Mouse (Mus musculus): Measurements from ENCODE around the gene Tex44.
A peak's percentile ranks its signal among the peaks of the same experiment; 100 is the strongest.

The Tex44 gene

DNA sequence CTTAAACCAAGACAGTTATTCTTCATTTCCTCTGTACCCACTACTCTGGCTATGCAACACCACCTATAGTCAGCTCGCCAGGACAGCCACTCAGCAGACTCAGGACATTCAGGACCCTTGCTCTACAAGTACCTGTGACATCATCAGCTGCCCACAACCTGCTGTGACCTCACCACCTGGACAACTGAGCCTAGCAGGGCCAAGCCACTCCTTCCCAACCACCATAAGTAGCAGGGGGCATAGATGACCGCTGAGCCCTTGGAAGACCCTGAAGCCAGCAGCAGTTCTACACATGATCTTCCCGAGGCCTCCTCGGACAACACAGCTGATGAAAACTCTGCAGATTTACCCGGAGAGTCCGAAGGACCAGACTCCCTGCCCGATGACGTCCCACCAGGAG lies at the start of gene Tex44, which contains the start of gene Nmur1:
Tex44 (plus strand) TSS at position 202 of the 400 bp plus-strand sequence.
Nmur1 (minus strand) TSS at position 101 of the 400 bp plus-strand sequence.
- DNase-seq (ENCODE audit: low spot score) = no peak

GRCm38 (mm10) chr1:86376354-86376753 lies 49.8 kb upstream of the Tex44 start:
- DNase-seq (ENCODE audit: low spot score) = no peak

DNA sequence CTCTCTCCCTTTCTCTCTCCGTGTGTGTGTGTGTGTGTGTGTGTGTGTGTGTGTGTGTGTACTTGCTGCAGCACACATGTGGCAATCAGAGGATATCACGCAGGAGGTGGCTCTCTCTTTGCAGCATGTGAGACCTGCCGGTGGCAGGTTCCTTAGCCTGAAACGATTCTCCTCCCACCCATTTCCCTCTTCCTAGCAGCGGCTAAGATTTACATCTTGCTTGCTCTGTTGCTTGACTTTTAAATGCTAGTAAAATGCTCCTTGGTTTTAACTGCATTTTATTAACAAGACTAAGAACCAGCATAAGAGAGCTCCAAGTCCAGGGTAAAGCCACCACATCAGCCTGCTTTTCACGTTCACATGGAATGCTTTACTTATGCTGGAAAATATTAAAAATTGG lies 47.5 kb upstream of the Tex44 start:
- no peak for DNase-seq (ENCODE audit: low spot score)

GRCm38 (mm10) chr1:86379161-86379569 lies 47.0 kb upstream of the Tex44 start:
- DNase-seq (ENCODE audit: low spot score) = no peak

- DNase-seq (ENCODE audit: low spot score) = peak; percentile 55
Measured at GRCm38 (mm10) chr1:86381027-86381426, 45.1 kb upstream of the Tex44 start.

- peak; percentile 63 for DNase-seq (ENCODE audit: low spot score)
Measured at GRCm38 (mm10) chr1:86389230-86389629, 36.9 kb upstream of the Tex44 start.

- no peak for DNase-seq (ENCODE audit: low spot score)
Measured at GRCm38 (mm10) chr1:86391425-86391824, 34.7 kb upstream of the Tex44 start.

- no peak for DNase-seq (ENCODE audit: low spot score)
Measured at GRCm38 (mm10) chr1:86393219-86393618, 32.9 kb upstream of the Tex44 start.

GRCm38 (mm10) chr1:86394246-86394645 lies 31.9 kb upstream of the Tex44 start:
- DNase-seq (ENCODE audit: low spot score) = peak; percentile 17

- no peak for DNase-seq (ENCODE audit: low spot score)
Measured at GRCm38 (mm10) chr1:86395897-86396296, 30.2 kb upstream of the Tex44 start.

- no peak for DNase-seq (ENCODE audit: low spot score)
Measured at GRCm38 (mm10) chr1:86397621-86398020, 28.5 kb upstream of the Tex44 start.

DNA sequence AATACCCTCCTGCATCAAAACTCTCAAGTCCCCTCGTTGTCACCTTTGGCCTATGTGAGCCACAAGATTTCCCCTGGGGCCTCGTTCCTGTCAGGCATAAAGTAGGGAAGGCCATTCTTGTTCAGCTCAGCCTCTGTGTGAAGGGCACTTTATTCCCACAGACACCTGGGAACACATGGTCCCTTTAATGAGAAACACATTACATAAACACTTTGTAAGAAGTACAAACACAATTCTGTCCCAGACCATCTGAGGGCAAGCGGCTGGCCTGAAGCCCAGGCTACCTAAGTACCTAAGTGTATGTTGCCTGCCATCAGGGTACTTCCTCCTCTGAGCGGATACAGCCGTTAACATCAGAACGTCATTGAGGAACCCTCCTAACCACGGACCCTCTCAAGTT lies 27.9 kb upstream of the Tex44 start:
- DNase-seq (ENCODE audit: low spot score) = no peak

DNA sequence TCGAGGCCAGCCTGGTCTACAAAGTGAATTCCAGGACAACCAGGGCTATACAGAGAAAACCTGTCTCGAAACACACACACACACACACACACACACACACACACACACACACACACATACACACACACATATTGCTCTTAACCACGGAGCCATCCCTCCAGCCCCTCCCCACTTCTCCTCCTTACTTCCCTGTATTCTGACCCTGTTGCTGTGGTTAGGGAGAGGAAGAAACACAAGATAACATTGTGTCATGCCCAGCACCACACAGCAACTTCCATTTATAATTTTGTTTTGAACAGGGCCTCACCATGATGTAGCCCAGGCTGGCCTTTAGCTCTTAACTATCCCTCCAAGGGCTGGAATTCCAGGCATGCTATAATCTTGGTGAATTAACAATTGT lies 26.8 kb upstream of the Tex44 start:
- DNase-seq (ENCODE audit: low spot score) = no peak

DNA sequence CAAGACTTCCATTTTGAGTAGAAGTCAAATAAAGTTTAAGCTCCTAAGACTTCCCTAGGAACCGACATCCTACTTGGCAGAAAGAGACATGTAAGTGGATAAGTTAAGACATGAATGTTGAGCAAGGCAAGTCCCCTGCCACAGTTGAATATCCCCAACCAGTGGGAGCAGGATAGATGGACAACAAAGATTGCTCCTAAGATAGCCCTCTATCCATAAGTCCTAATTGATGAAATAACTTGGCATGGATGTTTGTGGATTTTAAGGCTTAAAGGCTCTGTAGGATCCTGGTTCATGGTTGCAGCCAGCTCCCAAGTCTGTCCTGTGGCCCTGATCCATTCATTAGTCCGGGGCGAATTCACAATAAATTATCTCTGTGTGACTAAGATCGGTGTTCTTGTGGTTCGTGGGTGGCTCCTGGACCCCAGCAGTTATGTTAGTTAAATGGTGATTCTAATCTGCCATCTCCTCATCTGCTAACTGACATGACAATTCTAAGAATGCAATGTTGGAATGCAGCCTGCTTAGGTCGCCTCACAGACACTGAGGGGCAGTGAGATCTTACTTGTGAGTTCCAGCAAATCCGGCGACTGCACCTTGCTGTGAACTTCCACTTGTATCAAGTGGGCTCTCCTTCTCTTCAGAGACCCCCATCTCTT lies 25.9 kb upstream of the Tex44 start:
- DNase-seq (ENCODE audit: low spot score) = no peak

GRCm38 (mm10) chr1:86404834-86405233 lies 21.3 kb upstream of the Tex44 start:
- DNase-seq (ENCODE audit: low spot score) = peak; percentile 54

DNA sequence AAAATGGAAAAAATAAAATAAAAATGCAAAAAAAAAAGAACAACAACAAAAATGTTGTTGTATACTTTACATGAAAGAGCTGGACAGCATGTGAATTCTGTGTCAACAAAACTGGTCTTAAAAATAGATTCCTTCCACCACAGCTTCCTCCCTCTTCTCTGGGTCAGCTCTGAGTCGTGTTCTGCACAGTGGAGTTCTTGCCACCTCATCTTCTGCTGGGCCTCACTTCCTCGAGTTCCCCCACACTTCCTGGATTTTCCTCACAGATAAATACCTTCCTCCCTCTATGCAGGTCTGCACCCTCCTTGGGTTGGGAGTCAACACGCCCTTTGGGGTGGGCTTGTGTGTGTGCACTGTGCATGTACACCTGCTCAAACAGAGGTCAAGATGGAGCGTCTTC lies 19.8 kb upstream of the Tex44 start:
- no peak for DNase-seq (ENCODE audit: low spot score)

DNA sequence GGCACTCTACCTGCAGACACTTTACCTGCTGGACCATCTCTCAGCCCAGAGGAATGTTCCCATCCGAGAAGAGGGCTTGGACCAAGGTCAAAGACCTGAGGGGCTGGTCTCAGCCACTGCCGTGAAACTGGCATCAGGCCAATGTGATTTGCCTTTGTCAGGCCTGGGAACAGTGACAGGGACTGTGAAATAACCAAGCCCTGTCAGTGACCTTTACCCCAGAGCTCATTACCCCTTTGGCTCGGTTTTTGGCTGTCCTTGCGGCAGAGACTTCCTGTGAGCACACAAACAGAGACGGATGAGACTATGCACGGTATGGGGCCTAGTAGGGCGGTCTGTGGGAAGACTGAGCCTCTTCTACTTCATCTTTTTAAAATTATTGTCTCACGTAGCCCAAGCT lies 19.2 kb upstream of the Tex44 start:
- peak; percentile 44 for DNase-seq (ENCODE audit: low spot score)

GRCm38 (mm10) chr1:86408515-86408914 lies 17.6 kb upstream of the Tex44 start:
- DNase-seq (ENCODE audit: low spot score) = no peak

DNA sequence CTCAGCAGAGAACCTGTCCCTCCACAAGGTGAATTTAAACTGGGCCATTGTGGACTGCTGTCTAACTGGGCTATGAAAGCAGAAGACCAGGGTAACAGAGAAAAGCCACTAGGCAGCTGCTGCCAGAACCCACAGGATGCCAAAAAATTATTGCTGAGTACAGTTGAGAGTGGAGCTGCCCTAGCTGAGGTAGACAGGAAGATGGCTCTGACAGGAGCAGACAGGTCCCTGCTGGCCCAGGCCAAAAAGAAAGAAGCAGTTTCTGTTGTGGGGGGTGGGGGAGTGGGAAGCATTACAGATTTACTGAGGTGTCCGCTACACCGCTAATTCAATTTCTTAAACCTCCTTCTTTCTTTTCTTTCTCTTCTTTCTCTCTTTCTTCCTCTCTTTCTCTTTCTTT lies 16.7 kb upstream of the Tex44 start:
- DNase-seq (ENCODE audit: low spot score) = no peak

DNA sequence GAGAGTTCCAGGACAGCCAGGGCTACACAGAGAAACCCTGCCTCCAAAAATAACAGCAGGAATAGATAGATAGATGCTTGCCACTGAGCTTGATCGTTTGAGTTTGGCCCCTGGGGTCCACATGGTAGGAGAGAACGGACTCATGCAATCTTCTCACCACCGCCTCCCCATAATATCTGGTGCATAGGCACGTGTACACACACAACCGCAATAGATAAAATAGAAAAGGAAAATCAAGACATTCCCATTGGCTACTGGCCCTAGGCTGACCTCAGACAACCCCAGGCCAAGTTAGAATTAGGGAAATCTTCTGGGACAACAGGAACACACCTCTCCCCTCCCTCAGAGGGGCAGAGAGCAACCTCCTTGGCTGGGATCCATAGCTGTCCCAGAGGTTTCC lies 11.4 kb upstream of the Tex44 start:
- no peak for DNase-seq (ENCODE audit: low spot score)

DNA sequence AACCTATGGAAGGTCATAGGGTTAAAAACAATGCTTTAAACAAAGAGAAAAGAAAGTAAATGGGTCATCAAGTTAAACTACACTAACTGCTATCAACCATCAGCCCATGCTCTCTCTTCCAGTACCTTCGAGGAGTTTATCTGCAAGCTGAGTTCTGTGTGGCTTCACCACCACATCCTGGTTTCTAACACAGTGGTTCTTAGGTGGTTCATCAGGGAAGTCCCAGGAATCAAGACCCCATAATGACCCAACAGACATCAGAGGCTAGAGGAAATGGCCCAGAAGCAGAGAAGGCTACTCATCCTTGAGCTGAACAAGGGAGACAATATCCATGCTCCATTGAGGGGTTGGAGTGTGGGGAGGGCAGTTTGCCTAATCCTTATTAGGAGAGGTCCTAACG lies 11.0 kb upstream of the Tex44 start:
- peak; percentile 49 for DNase-seq (ENCODE audit: low spot score)

DNA sequence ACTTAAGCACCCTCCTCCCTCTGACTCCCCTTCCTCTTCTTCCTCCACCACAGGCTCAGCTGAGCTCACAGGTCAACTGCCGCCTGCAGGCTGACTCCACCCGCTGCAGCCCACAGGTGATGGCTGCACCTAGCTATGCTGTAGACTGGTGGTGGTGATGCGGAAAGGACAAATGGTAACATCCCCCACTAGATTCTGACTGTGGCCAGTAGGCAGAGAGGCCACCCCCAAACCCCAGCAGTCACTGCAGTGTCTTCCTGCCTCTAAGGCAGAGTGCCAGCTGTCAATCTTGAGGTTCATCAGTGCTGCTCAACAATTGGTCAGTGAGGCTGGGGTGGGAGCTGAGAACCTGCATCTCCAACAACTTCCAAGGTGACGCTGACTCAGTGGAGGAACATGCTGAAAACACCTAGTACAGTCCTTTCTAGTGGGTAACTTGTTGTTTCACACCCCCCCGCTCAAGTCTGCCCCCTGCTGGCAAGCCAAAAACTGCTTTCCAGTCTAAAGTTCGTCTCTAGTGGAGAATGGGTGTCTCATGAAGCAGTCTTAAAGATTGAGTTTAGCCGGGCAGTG lies 10.4 kb upstream of the Tex44 start:
- DNase-seq (ENCODE audit: low spot score) = peak; percentile 77

- DNase-seq (ENCODE audit: low spot score) = peak; percentile 46
Measured at GRCm38 (mm10) chr1:86416321-86416720, 9.8 kb upstream of the Tex44 start.

GRCm38 (mm10) chr1:86421007-86421406 lies 5.1 kb upstream of the Tex44 start:
- DNase-seq (ENCODE audit: low spot score) = no peak

Data from T-cell, adult 2 months (primary cell).